Mouse (Mus musculus) olfactory bulb, adult 2 months (tissue): Measurements from ENCODE around the gene Sidt2. TPM values are rescaled to one million over a fixed set of nuclear protein-coding genes. Genes with fewer than 3 reads are reported as not detected.

Experiments used
- H3K27ac ChIP-seq: fragments of 200-500 bp; 2 replicates; pipeline ENCODE4 v1.5.1; 2012; ENCODE audit warnings: low read depth, low read length; ENCODE audit not compliant: insufficient read depth
- H3K4me1 ChIP-seq: fragments of 200-500 bp; 2 replicates; pipeline ENCODE4 v1.6.1; 2012; ENCODE audit warnings: low read length; ENCODE audit not compliant: control insufficient read depth, insufficient read depth
- H3K4me3 ChIP-seq: fragments of 200-500 bp; 2 replicates; pipeline ENCODE4 v1.5.1; 2012; ENCODE audit warnings: mild to moderate bottlenecking, low read depth, low read length, moderate library complexity; ENCODE audit not compliant: insufficient read depth
- CTCF ChIP-seq: fragments of 200-500 bp; IDR thresholded peaks from 2 replicates; pipeline ENCODE4 v1.5.1; 2012; ENCODE audit warnings: low read depth, mild to moderate bottlenecking, low read length, moderate library complexity; ENCODE audit not compliant: insufficient read depth
- POLR2A ChIP-seq: fragments of 200-500 bp; IDR thresholded peaks from 2 replicates; pipeline ENCODE4 v1.6.1; 2012; ENCODE audit warnings: mild to moderate bottlenecking, low read depth, low read length, moderate library complexity; ENCODE audit not compliant: insufficient read depth
- WGBS: fragments of 180-500 bp; shearing (Covaris S2); methylation state at CpG from one replicate; pipeline ENCODE4 v1.1.7; 2018; 5-methylcytosine and 5-hydroxymethylcytosine counted together
- polyA plus RNA-seq: library from polyadenylated mRNA; stranded (reverse); fragments of >200 nt; gene quantifications from 2 replicates; pipeline ENCODE4 v1.2.4, GENCODE M21; 2012; ENCODE audit warnings: low replicate concordance; ENCODE audit not compliant: missing spikeins, insufficient read depth, insufficient read length

Gene Sidt2
- polyA plus RNA-seq, 1 experiment, result not detected

DNA sequence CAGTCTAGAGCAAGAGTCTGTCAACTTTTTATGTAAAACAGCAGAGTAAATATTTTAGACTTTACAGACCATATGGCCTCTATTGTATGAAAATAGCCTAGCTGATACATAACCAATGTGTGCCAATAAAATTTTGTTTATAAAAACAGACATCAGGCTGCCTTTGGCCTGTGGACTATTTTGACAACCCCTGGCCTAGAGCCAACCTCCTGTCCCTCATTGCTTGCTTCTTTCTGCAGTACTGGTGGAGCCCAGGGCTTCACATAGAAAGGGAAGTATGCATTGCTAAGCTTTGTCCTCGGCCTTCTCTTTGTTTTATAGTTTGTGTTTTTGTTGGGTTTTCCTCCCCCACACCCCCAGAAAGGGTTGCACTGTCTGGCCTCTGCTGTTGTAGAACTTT lies 23.1 kb downstream of the Sidt2 start:
- WGBS, result 33% methylated on average over 1 of the region's 1 CpGs
- TF ChIP-seq CTCF (no peak), POLR2A (no peak)
- Histone ChIP-seq H3K4me1 (peaks cover 8% of the 10 kb centered on the region; the same call in 1 of the 2 replicates), H3K4me3 (no peak overlapping the region), H3K27ac (no peak overlapping the region)

DNA sequence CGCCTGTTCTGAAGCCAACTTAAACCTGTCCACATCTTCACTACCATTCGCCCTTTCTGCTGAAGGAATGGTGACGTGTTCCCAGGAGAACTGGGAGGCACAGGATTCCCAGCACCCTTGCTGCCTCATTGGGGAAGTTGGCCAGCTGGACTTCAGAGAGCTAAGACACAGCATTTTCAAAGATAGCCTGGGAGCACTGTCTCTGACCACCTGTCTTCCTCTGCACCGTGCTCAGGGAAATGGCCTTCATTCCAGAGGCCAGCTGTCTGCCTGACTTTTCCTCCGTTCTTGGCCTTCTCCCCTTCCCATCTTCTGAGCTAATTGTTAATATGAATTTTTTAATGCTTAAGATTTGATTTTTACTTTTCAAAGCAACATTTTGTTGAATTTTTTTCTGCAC lies 25.8 kb downstream of the Sidt2 start:
- Histone ChIP-seq H3K4me1 (0 out of 2 replicates have a peak, but pooled peaks cover 2% of the 10 kb centered on the region), H3K27ac (no peak overlapping the region), H3K4me3 (no peak overlapping the region)
- 85% methylated on average over 5 of the region's 5 CpGs for WGBS
- TF ChIP-seq POLR2A, result no peak
- no peak for TF ChIP-seq CTCF

DNA sequence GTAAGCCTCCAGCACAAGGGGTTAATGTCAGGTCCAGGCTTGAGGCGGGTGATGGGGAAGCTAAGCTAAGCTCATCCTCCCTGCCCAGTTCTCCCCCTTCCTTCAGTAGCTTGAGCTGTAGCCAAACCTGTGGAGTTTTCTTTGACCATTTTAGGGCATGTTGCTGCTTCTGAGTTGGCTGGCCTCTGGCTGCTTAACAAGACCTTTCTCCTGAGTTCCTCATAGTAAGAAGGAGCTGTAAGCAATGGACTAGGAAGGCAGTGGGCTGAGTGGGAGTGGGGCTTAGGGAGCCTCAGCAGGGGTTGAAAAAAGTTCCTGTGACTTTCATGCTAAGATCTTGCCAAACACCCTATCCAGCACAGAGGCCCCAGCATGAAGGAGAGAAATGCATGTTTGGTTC lies 35.2 kb downstream of the Sidt2 start:
- H3K27ac ChIP-seq, result no peak overlapping the region
- H3K4me1 ChIP-seq, result peaks cover 8% of the 10 kb centered on the region
- no peak for TF ChIP-seq POLR2A
- TF ChIP-seq CTCF, result no peak
- H3K4me3 ChIP-seq, result no peak overlapping the region
- 48% methylated on average over 1 of the region's 1 CpGs for WGBS

DNA sequence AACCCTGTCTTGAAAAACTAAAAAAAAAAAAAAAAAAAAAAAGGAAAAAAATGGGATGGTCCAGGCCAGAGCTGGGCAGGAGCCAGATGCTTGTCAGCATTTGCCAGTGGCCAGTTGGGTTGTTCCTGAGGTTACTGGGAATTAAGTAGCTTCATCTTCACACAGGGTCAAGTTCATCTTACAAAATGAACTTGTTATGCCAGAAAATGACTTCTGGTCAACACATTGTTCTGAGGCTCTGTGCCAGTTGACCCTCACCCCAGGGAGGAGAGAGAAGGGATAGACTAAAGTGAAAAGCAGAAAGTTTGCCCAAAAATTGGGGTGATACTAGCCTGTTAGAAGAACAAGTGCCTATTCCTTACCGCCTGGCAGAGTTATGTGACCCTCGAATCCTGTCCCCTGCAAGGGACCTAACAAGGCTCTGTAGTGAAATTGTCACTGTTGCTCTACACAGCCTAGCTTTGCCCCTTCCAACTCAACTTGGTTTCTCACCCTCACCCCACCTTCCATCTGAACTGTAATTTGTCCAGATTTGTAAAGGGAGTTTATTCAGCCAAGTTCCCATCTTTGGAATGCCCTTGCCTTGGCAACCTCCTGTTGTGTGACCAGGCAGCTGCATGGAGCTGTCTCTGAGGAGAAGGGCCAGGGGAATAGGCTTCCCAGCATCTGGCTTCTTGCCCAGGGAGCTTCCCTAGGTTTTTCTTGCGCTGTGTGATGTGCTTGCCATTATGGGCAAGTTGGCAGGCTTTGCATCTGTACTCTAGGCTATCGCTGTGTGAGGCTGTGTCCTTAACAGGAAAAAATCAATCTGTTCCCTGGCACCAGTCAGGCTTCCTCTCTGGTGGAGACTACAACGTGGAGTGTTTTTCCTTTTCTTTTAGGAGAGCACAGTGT lies 37.8 kb downstream of the Sidt2 start:
- 35% methylated on average over 5 of the region's 5 CpGs for WGBS
- no peak for TF ChIP-seq POLR2A
- TF ChIP-seq CTCF, result no peak
- Histone ChIP-seq H3K4me3 (no peak overlapping the region), H3K4me1 (peaks cover 8% of the 10 kb centered on the region), H3K27ac (no peak overlapping the region)

DNA sequence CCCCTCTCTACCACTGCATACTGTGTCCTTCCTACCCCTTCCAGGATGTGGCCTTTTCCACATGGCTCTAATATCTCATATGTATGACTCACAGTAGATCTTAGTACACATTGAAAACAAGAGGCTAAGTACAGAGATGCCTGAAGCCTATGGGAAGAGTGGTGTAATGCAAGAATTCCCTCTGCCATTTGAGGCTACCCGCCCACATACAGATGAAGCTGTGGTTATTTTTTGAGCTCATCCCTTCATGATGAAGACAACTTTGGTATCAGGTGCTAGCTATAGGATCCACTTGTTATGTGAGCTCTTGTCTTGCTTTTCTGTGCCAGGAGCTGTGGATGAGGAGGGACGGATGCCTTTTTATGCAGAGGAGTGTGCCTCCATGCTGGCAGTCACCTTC lies 39.4 kb downstream of the Sidt2 start:
- H3K4me1 ChIP-seq, result peaks cover 8% of the 10 kb centered on the region
- no peak overlapping the region for H3K27ac ChIP-seq
- WGBS, result 76% methylated on average over 2 of the region's 2 CpGs
- TF ChIP-seq POLR2A (no peak), CTCF (no peak)
- H3K4me3 ChIP-seq, result no peak overlapping the region

DNA sequence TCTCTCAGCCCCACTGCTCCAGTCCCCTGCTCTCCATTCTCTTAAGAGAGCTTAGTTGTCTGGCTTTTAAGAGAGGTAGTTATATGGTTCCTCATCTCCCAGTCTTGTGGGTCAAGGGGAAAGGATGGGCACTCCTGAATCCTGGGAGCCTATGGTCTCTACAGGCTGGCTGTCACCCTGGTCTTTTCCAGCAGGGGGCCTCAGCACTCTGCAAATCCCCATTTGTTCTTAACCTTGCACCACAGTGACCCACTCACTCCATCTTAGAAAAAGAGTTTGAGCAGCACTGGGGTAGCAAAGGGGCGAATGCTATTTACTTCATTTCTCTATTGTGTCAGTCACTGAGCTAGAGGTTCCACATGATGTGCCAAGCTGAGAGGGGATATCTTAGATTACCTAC lies 43.4 kb downstream of the Sidt2 start:
- H3K27ac ChIP-seq, result no peak overlapping the region
- 42% methylated on average over 1 of the region's 1 CpGs for WGBS
- peaks cover 9% of the 10 kb centered on the region for H3K4me1 ChIP-seq
- H3K4me3 ChIP-seq, result no peak overlapping the region
- TF ChIP-seq POLR2A (no peak), CTCF (no peak)

DNA sequence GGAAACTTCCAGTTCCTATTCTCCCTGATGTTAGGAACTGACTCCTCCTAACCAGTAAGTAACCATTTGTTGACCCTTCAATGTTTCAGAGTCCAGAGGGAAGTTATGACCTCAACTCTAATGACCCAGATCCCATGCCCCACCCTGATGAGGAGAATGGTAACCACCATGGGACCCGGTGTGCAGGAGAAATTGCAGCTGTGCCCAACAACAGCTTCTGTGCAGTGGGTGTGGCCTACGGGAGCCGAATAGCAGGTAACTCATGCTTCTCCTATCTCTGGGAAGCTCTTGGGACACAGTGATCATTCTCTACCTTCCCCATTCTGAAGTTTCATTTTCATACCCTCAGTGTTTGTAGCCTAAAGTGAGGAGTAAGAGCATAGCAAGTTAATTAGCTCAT lies 44.1 kb downstream of the Sidt2 start:
- WGBS, result 86% methylated on average over 3 of the region's 3 CpGs
- TF ChIP-seq POLR2A (no peak), CTCF (no peak)
- Histone ChIP-seq H3K4me3 (no peak overlapping the region), H3K4me1 (peaks cover 9% of the 10 kb centered on the region), H3K27ac (no peak overlapping the region)

DNA sequence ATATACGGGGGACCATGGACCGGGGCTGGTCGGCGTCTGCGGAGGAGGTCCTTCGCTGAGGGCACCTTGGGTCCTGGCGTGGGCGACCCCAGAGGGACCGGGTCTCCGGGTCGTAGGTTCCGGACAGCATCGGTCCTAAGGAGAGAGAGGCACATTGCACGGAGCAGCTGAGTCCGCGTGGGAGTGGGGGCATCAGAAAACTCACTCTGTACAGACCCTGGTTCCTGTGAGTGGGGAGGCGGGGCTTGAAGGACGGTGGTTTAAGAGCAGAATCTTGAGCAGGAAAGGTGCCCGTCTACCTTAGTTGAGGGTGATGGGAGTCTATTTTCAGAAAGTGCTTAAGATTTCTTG lies 48.0 kb downstream of the Sidt2 start:
- Histone ChIP-seq H3K27ac (peak overlapping the region; percentile 66; the same call in 1 of the 2 replicates), H3K4me3 (peak overlapping the region; percentile 90), H3K4me1 (peaks cover 9% of the 10 kb centered on the region)
- under 1% methylated on average over 19 of the region's 19 CpGs for whole genome bisulfite sequencing
- TF ChIP-seq POLR2A (no peak), CTCF (no peak)

DNA sequence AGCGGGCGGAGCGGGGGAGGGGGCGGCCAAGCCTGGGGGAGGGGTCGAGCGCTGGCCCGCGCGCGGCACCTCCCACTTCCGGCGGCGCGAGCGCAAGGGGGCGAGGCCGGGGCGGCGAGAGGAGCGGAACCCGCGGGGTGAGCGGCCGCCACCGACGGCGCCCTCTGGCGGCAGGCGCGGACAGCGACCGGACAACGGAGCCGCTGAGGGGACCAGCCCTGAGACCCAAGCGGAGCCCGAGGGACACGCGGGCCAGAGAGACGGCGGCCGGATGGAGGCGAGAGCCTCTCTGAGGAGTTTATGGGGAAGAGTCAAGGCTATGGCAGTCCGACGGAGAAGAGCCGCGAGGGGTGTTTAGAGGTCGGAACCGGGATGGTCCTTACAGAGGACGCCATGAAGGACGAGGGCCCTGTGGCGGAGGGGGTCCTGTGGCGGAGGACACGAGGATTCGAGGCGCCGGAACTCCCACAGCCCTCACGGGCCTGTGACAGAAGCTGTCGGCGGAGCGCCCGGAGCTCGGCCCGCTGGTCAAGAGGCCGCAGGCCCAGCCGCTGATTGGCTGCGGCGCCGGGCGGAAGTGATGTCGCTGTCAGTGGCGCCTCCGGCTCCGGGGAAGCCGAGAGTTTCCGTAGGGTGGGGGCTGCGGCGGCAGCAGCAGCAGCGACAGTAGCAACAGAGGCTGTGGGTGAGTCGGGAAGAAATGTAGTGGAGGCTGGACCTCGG lies 48.5 kb downstream of the Sidt2 start, which contains the start of the genes Pcsk7 and Rnf214:
Pcsk7 (plus strand) TSS at position 143 of the 723 bp plus-strand sequence.
Rnf214 (minus strand) TSS at position 557 of the 723 bp plus-strand sequence.
- Histone ChIP-seq H3K4me3 (peak within 1 kb of the TSS; percentile 90), H3K27ac (peak within 1 kb of the TSS; percentile 97), H3K4me1 (peaks cover 9% of the 10 kb centered on the region)
- peak; percentile 82 for TF ChIP-seq POLR2A
- peak; percentile 96 for TF ChIP-seq CTCF
- WGBS, result under 1% methylated on average over 79 of the region's 80 CpGs
